Mouse (Mus musculus): ENCODE measurements around the gene Sult1b1. TPM values are rescaled to one million over a fixed set of nuclear protein-coding genes. Genes with fewer than 3 reads are reported as not detected.

The Sult1b1 gene
- not detected in 4 replicates for total RNA-seq (2023; ENCODE audit: inconsistent age)

GRCm38 (mm10) chr5:87538111-87538510 lies at the start of gene Sult1b1:
TSS of gene Sult1b1 (minus strand) at chr5:87538195.

DNA sequence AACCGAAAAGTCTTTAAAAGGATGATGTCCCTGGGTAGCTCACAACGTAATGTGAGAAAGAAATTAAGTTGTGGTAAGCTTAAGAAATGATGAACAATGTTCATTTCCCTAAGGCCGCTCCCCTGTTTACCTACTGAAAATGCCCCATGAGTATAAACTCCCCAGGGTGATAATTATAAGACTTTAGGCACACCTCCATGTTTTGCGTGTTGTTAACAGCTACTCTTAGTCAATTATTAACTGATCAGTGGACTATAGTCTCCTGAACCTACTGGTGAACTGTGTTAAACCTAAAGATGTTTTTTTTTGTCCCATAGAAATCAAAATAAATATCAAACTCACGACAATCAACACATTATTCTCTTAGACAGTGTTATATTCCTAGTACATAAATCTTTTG lies 30.9 kb upstream of the Sult1b1 start, which contains the start of gene Sult1d1:
Gene Sult1d1 (minus strand): TSS at position 183 of the 400 bp plus-strand sequence.

DNA sequence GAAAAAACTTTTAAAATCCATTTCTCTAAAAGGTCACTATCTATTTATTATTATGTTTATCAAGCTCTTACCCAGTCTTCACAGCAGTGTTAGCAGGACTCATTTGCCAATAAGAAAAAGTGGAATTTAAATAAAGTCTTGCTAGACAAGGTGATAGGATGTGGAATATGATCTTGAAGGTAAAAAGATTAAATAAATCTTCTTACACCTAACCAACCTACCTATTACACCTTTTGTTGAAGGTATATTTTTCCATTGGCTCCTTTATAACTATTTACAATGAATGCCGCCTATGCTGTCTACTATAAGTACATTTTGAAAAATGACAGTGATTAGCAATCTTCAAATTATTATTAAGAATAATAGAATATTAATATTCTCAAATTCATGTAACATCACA lies 47.2 kb downstream of the Sult1b1 start, which contains the start of gene Ugt2a1:
Gene Ugt2a1 (minus strand): TSS at position 101 of the 400 bp plus-strand sequence.

DNA sequence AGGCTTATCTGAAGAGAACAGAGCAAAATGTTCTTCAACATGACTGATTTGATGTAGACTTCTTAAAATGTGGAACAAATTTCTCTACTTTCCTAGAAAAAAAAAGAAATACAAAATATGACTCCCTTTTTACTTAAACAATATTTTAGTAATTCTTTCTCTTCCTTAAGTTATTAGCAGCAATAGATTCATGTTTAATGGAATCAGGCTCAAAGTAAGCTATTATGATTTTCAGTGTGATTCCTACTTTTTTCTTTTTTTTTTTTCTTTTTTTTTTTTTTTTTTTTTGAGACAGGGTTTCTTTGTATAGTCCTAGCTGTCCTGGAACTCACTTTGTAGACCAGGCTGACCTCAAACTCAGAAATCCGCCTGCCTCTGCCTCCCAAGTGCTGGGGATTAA lies 51.3 kb downstream of the Sult1b1 start, which contains the start of gene Gm43638:
Gene Gm43638 (minus strand): TSS at position 101 of the 400 bp plus-strand sequence.

GRCm38 (mm10) chr5:87482160-87482559 lies 55.8 kb downstream of the Sult1b1 start, which contains the start of gene Ugt2a2:
TSS of gene Ugt2a2 (minus strand) at chr5:87482260.

Other genes starting within 250 kb of the Sult1b1 start
- not detected in 4 replicates for gene Ugt2a3, start 201.0 kb downstream of the Sult1b1 start, total RNA-seq (2023; ENCODE audit: inconsistent age)
- gene Ugt2b38, start 114.0 kb downstream of the Sult1b1 start, total RNA-seq (2023; ENCODE audit: inconsistent age), result not detected in 4 replicates
- gene Ugt2a2, start 55.9 kb downstream of the Sult1b1 start, total RNA-seq (2023; ENCODE audit: inconsistent age), result not detected in 4 replicates
- not detected in 4 replicates for gene Gm43638, start 51.4 kb downstream of the Sult1b1 start, total RNA-seq (2023; ENCODE audit: inconsistent age)
- gene Ugt2a1, start 47.3 kb downstream of the Sult1b1 start, total RNA-seq (2023; ENCODE audit: inconsistent age), result not detected in 4 replicates
- not detected in 4 replicates for gene Sult1d1, start 30.8 kb upstream of the Sult1b1 start, total RNA-seq (2023; ENCODE audit: inconsistent age)
- gene Sult1e1, start 53.4 kb upstream of the Sult1b1 start, total RNA-seq (2023; ENCODE audit: inconsistent age), result not detected in 4 replicates
- gene Csn1s1, start 128.0 kb upstream of the Sult1b1 start, total RNA-seq (2023; ENCODE audit: inconsistent age), result not detected in 4 replicates
- not detected in 4 replicates for gene Csn2, start 161.4 kb upstream of the Sult1b1 start, total RNA-seq (2023; ENCODE audit: inconsistent age)
- gene Csn1s2a, start 236.4 kb upstream of the Sult1b1 start, total RNA-seq (2023; ENCODE audit: inconsistent age), result not detected in 4 replicates

Data from B cell, adult (primary cell).